Comparison of ENCODE assay signal across 13 mouse cellular contexts in genomic region chr14:33896628-33897300, GRCm38 (mm10). TPM values are rescaled to one million over a fixed set of nuclear protein-coding genes. Genes with fewer than 3 reads are reported as not detected.
A peak's percentile ranks its signal among the peaks of the same experiment; 100 is the strongest.
DNase-seq lines count a peak whose midpoint lies in the region; ATAC-seq and TF ChIP-seq lines count a peak whose summit lies in the region.
"Had no signal": no experiment of that assay in that cellular context is flagged by ENCODE, and none has a peak within 500 bp of the region (broad histone marks: within the 10 kb centered on the region; RNA-seq: fewer than 3 reads in every experiment).

No protein-coding gene starts in this region.

- no peak overlapping the region for H3K9ac ChIP-seq in midbrain, postnatal 0 days (replicated peaks; ENCODE audit: low read length, poor library complexity, severe bottlenecking)
- no peak overlapping the region for H3K9ac ChIP-seq in neural tube, embryonic 11.5 days (ENCODE audit: low read length)
- H3K9ac ChIP-seq: midbrain, embryonic 13.5 days had no signal

- peak; percentile 21 for DNase-seq in gastrocnemius, postnatal 25 days
- DNase-seq in gastrocnemius, postnatal 4 days (ENCODE audit: low spot score in 2 of 2) = no peak
- DNase-seq in midbrain, embryonic 10.5 days (ENCODE audit: low spot score) = no peak
- no peak for DNase-seq in midbrain, postnatal 0 days (ENCODE audit: low spot score)
- DNase-seq in neural tube, embryonic 11.5 days (ENCODE audit: low spot score) = peak; percentile 43
- DNase-seq in cerebellum, postnatal 4 days (ENCODE audit: low spot score in 2 of 2) = no peak
- no peak for DNase-seq in thymus, adult 2 months
- DNase-seq: layer of hippocampus, adult 9-11 months; spleen, adult 18-20 months had no signal

- no peak for TF ChIP-seq POLR2A in embryonic fibroblast, embryonic 13.5 days (IDR thresholded peaks at IDR 0.05; ENCODE audit: low read depth, low read length)
- no peak for TF ChIP-seq POLR2A in thymus, adult 2 months (IDR thresholded peaks at IDR 0.05; ENCODE audit: control insufficient read depth, extremely low read depth, insufficient read depth, low read length, poor library complexity)

- no peak for ATAC-seq in midbrain, postnatal 0 days (ENCODE audit: low FRiP score)
- ATAC-seq in neural tube, embryonic 11.5 days (ENCODE audit: insufficient read depth, low FRiP score, low TSS enrichment) = no peak
- ATAC-seq: midbrain, embryonic 13.5 days had no signal

- no peaks in the 10 kb centered on the region for H3K36me3 ChIP-seq in midbrain, embryonic 10.5 days
- H3K36me3 ChIP-seq in midbrain, postnatal 0 days (ENCODE audit: insufficient read depth, low read length) = no peaks in the 10 kb centered on the region
- H3K36me3 ChIP-seq in neural tube, embryonic 11.5 days (ENCODE audit: control insufficient read depth, insufficient read depth, low read length) = no peaks in the 10 kb centered on the region
- no peaks in the 10 kb centered on the region for H3K36me3 ChIP-seq in thymus, adult 2 months (ENCODE audit: control insufficient read depth, insufficient read depth, low read length)
- H3K36me3 ChIP-seq: G1E; midbrain, embryonic 13.5 days had no signal

- TF ChIP-seq CTCF in midbrain, postnatal 0 days (IDR thresholded peaks at IDR 0.05) = no peak
- no peak for TF ChIP-seq CTCF in embryonic fibroblast, embryonic 13.5 days (IDR thresholded peaks at IDR 0.05; ENCODE audit: borderline replicate concordance, insufficient read depth, low read length)
- no peak for TF ChIP-seq CTCF in thymus, adult 2 months (IDR thresholded peaks at IDR 0.05; ENCODE audit: borderline replicate concordance, control insufficient read depth, extremely low read depth, insufficient read depth, low read length, poor library complexity)

- H3K4me3 ChIP-seq in midbrain, embryonic 10.5 days = no peak overlapping the region
- no peak overlapping the region for H3K4me3 ChIP-seq in midbrain, postnatal 0 days (ENCODE audit: low read depth, low read length)
- no peak overlapping the region for H3K4me3 ChIP-seq in embryonic fibroblast, embryonic 13.5 days (ENCODE audit: insufficient read depth, low read length)
- H3K4me3 ChIP-seq in neural tube, embryonic 11.5 days (ENCODE audit: low read depth, low read length) = no peak overlapping the region
- H3K4me3 ChIP-seq in thymus, adult 2 months (ENCODE audit: control insufficient read depth, insufficient read depth, low read length) = no peak overlapping the region
- H3K4me3 ChIP-seq: midbrain, embryonic 13.5 days had no signal

- WGBS in midbrain, embryonic 10.5 days = 38% methylated on average over 9 of the region's 9 CpGs
- WGBS in midbrain, postnatal 0 days = 36% methylated on average over 9 of the region's 9 CpGs
- 49% methylated on average over 9 of the region's 9 CpGs for WGBS in neural tube, embryonic 11.5 days
- WGBS in thymus, adult 2 months = 69% methylated on average over 9 of the region's 9 CpGs

- no peaks in the 10 kb centered on the region for H3K9me3 ChIP-seq in midbrain, embryonic 10.5 days (replicated peaks)
- no peaks in the 10 kb centered on the region for H3K9me3 ChIP-seq in midbrain, postnatal 0 days (ENCODE audit: low read length)
- H3K9me3 ChIP-seq in neural tube, embryonic 11.5 days (ENCODE audit: control insufficient read depth, low read length) = no peaks in the 10 kb centered on the region
- H3K9me3 ChIP-seq: midbrain, embryonic 13.5 days had no signal

- H3K4me2 ChIP-seq in midbrain, postnatal 0 days (ENCODE audit: low read depth, low read length, poor library complexity, severe bottlenecking) = no peak overlapping the region
- H3K4me2 ChIP-seq in neural tube, embryonic 11.5 days (ENCODE audit: low read depth) = no peak overlapping the region
- H3K4me2 ChIP-seq: midbrain, embryonic 13.5 days had no signal

- peaks cover 11% of the 10 kb centered on the region for H3K4me1 ChIP-seq in midbrain, embryonic 10.5 days
- no peaks in the 10 kb centered on the region for H3K4me1 ChIP-seq in midbrain, postnatal 0 days (ENCODE audit: insufficient read depth, low read length)
- H3K4me1 ChIP-seq in embryonic fibroblast, embryonic 13.5 days (ENCODE audit: control insufficient read depth, insufficient read depth, low read length) = no peaks in the 10 kb centered on the region
- no peaks in the 10 kb centered on the region; the same call in 1 of the 2 replicates for H3K4me1 ChIP-seq in neural tube, embryonic 11.5 days (ENCODE audit: control insufficient read depth, insufficient read depth, low read length)
- no peaks in the 10 kb centered on the region for H3K4me1 ChIP-seq in thymus, adult 2 months (replicated peaks; ENCODE audit: control insufficient read depth, insufficient read depth, low read length)

- peak overlapping the region; percentile 33; the same call in 1 of the 2 replicates for H3K27ac ChIP-seq in midbrain, embryonic 10.5 days (replicated peaks)
- no peak overlapping the region for H3K27ac ChIP-seq in midbrain, postnatal 0 days (ENCODE audit: low read depth, low read length)
- peak overlapping the region; percentile 9; the same call in 1 of the 2 replicates for H3K27ac ChIP-seq in embryonic fibroblast, embryonic 13.5 days (ENCODE audit: insufficient read depth, low read length)
- H3K27ac ChIP-seq in neural tube, embryonic 11.5 days (ENCODE audit: low read depth, low read length) = no peak overlapping the region
- H3K27ac ChIP-seq in thymus, adult 2 months (ENCODE audit: control insufficient read depth, insufficient read depth, low read length) = no peak overlapping the region
- H3K27ac ChIP-seq: midbrain, embryonic 13.5 days had no signal

- H3K27me3 ChIP-seq in midbrain, embryonic 10.5 days (ENCODE audit: low read depth, poor library complexity, severe bottlenecking) = no peaks in the 10 kb centered on the region
- H3K27me3 ChIP-seq in midbrain, postnatal 0 days (ENCODE audit: insufficient read depth, low read length) = no peaks in the 10 kb centered on the region
- H3K27me3 ChIP-seq in neural tube, embryonic 11.5 days (ENCODE audit: control insufficient read depth, insufficient read depth, low read length) = no peaks in the 10 kb centered on the region
- H3K27me3 ChIP-seq in thymus, adult 2 months (ENCODE audit: control insufficient read depth, insufficient read depth, low read length) = no peaks in the 10 kb centered on the region
- H3K27me3 ChIP-seq: midbrain, embryonic 13.5 days had no signal

RNA-seq across cellular contexts. Expression of gene Gdf10, which starts 26.6 kb away (rescaled TPM):
- 1 to 10 TPM; 2.0 to 3.9 TPM for total RNA-seq in gastrocnemius, postnatal 25 days (2021)
- 1 to 10 TPM; 3.5 to 5.0 TPM for total RNA-seq in gastrocnemius, postnatal 4 days (2021)
- 1.5 and 1.8 TPM in 2 replicates for polyA plus RNA-seq in midbrain, embryonic 10.5 days (2016; fragmentation: Nextera tagmentation; extraction: Ambion mirVana)
- 5.3 and 13.3 TPM in 2 replicates for total RNA-seq in midbrain, postnatal 0 days (2014; rRNA removed)
- polyA plus RNA-seq in midbrain, postnatal 0 days (2015; fragmentation: Nextera tagmentation; extraction: Ambion mirVana) = 3.2 and 3.7 TPM in 2 replicates
- 1.1 and 7.0 TPM in 2 replicates for polyA plus RNA-seq in embryonic fibroblast, embryonic 13.5 days (2011; ENCODE audit: insufficient read length, low read depth, missing spikeins)
- polyA plus RNA-seq in neural tube, embryonic 11.5 days (2014; fragmentation: Nextera tagmentation; extraction: Ambion mirVana) = 20.3 and 20.9 TPM in 2 replicates
- 2.3 and 2.4 TPM in 2 replicates for polyA plus RNA-seq in thymus, adult 2 months (2012; rRNA removed)
- polyA plus RNA-seq: G1E had no signal

RNA-seq across cellular contexts. Expression of gene Gdf2, which starts 44.1 kb away (rescaled TPM):
- not detected for total RNA-seq in gastrocnemius, postnatal 25 days (2021)
- total RNA-seq in gastrocnemius, postnatal 4 days (2021) = not detected
- not detected in 2 replicates for polyA plus RNA-seq in midbrain, embryonic 10.5 days (2016; fragmentation: Nextera tagmentation; extraction: Ambion mirVana)
- 0.09 and 0.11 TPM in 2 replicates for total RNA-seq in midbrain, postnatal 0 days (2014; rRNA removed)
- polyA plus RNA-seq in midbrain, postnatal 0 days (2015; fragmentation: Nextera tagmentation; extraction: Ambion mirVana) = not detected in 2 replicates
- polyA plus RNA-seq in embryonic fibroblast, embryonic 13.5 days (2011; ENCODE audit: insufficient read length, low read depth, missing spikeins) = not detected in 2 replicates
- 0.08 TPM in 1 of 2 replicates, not detected in the other for polyA plus RNA-seq in neural tube, embryonic 11.5 days (2014; fragmentation: Nextera tagmentation; extraction: Ambion mirVana)
- polyA plus RNA-seq in thymus, adult 2 months (2012; rRNA removed) = not detected in 2 replicates
- total RNA-seq: gastrocnemius, adult 8-10 months had no signal
- polyA plus RNA-seq: G1E; midbrain, embryonic 13.5 days had no signal

RNA-seq across cellular contexts. Expression of gene Rbp3, which starts 57.0 kb away (rescaled TPM):
- not detected for total RNA-seq in gastrocnemius, postnatal 25 days (2021)
- total RNA-seq in gastrocnemius, postnatal 4 days (2021) = not detected
- 0.07 TPM in 2 replicates for polyA plus RNA-seq in midbrain, embryonic 10.5 days (2016; fragmentation: Nextera tagmentation; extraction: Ambion mirVana)
- 0.16 and 0.47 TPM in 2 replicates for total RNA-seq in midbrain, postnatal 0 days (2014; rRNA removed)
- polyA plus RNA-seq in midbrain, postnatal 0 days (2015; fragmentation: Nextera tagmentation; extraction: Ambion mirVana) = 0.07 and 0.31 TPM in 2 replicates
- not detected in 2 replicates for polyA plus RNA-seq in embryonic fibroblast, embryonic 13.5 days (2011; ENCODE audit: insufficient read length, low read depth, missing spikeins)
- polyA plus RNA-seq in neural tube, embryonic 11.5 days (2014; fragmentation: Nextera tagmentation; extraction: Ambion mirVana) = not detected in 2 replicates
- polyA plus RNA-seq in thymus, adult 2 months (2012; rRNA removed) = not detected in 2 replicates
- total RNA-seq: gastrocnemius, adult 8-10 months had no signal
- polyA plus RNA-seq: G1E; midbrain, embryonic 13.5 days had no signal

Comparison
In these comparisons a context has a peak if more than half of its experiments do, and no peak if none do; other contexts are left out.
1. DNase-seq: peak in gastrocnemius, postnatal 25 days (single experiment) and neural tube, embryonic 11.5 days (single experiment); none in gastrocnemius, postnatal 4 days (0 of 2), midbrain, embryonic 10.5 days (single experiment), midbrain, postnatal 0 days (single experiment), cerebellum, postnatal 4 days (0 of 2) and thymus, adult 2 months (single experiment).
2. H3K27ac ChIP-seq: peak in midbrain, embryonic 10.5 days (single experiment) and embryonic fibroblast, embryonic 13.5 days (single experiment); none in midbrain, postnatal 0 days (single experiment), neural tube, embryonic 11.5 days (single experiment) and thymus, adult 2 months (single experiment).